ENCODE assay signal across 19 mouse cellular contexts in genomic region chr1:187660963-187661362, GRCm38 (mm10). TPM values are rescaled to one million over a fixed set of nuclear protein-coding genes. Genes with fewer than 3 reads are reported as not detected.
A peak's percentile ranks its signal among the peaks of the same experiment; 100 is the strongest.
DNase-seq lines count a peak whose midpoint lies in the region; ATAC-seq and TF ChIP-seq lines count a peak whose summit lies in the region.
"Had no signal": no experiment of that assay in that cellular context is flagged by ENCODE, and none has a peak within 500 bp of the region (broad histone marks: within the 10 kb centered on the region; RNA-seq: fewer than 3 reads in every experiment).

No protein-coding gene starts in this region.

- H3K36me3 ChIP-seq in forebrain, embryonic 14.5 days (ENCODE audit: control insufficient read depth, insufficient read depth, low read length) = no peaks in the 10 kb centered on the region
- no peaks in the 10 kb centered on the region for H3K36me3 ChIP-seq in forebrain, embryonic 13.5 days (ENCODE audit: poor library complexity, severe bottlenecking)
- H3K36me3 ChIP-seq in kidney, adult 2 months (ENCODE audit: control insufficient read depth, insufficient read depth, low read length) = no peaks in the 10 kb centered on the region
- no peaks in the 10 kb centered on the region for H3K36me3 ChIP-seq in lung, embryonic 16.5 days (ENCODE audit: control insufficient read depth, insufficient read depth, low read length)
- no peaks in the 10 kb centered on the region for H3K36me3 ChIP-seq in limb, embryonic 14.5 days (ENCODE audit: control insufficient read depth, insufficient read depth, low read length)
- H3K36me3 ChIP-seq: embryonic facial prominence, embryonic 15.5 days; forebrain, embryonic 10.5 days; hindbrain, embryonic 10.5 days; liver, embryonic 12.5 days; midbrain, embryonic 10.5 days had no signal

- peaks cover 10% of the 10 kb centered on the region for H3K4me1 ChIP-seq in forebrain, embryonic 14.5 days (ENCODE audit: control insufficient read depth, insufficient read depth, low read length)
- H3K4me1 ChIP-seq in forebrain, embryonic 13.5 days = peaks cover 24% of the 10 kb centered on the region
- H3K4me1 ChIP-seq in kidney, adult 2 months (ENCODE audit: control insufficient read depth, insufficient read depth, low read length) = peaks cover 21% of the 10 kb centered on the region
- peaks cover 22% of the 10 kb centered on the region for H3K4me1 ChIP-seq in lung, embryonic 16.5 days (replicated peaks; ENCODE audit: control insufficient read depth, insufficient read depth, low read length)
- peaks cover 26% of the 10 kb centered on the region for H3K4me1 ChIP-seq in limb, embryonic 14.5 days (ENCODE audit: control insufficient read depth, insufficient read depth, low read length)
- H3K4me1 ChIP-seq: liver, embryonic 12.5 days had no signal

- no peak for TF ChIP-seq POLR2A in kidney, adult 2 months (IDR thresholded peaks at IDR 0.05; ENCODE audit: low read depth, low read length)
- no peak for TF ChIP-seq POLR2A in limb, embryonic 14.5 days (IDR thresholded peaks at IDR 0.05; ENCODE audit: borderline replicate concordance, extremely low read depth, insufficient read depth, insufficient read length)

- 61% methylated on average over 9 of the region's 9 CpGs for WGBS in forebrain, embryonic 14.5 days
- 68% methylated on average over 9 of the region's 9 CpGs for WGBS in forebrain, embryonic 13.5 days
- WGBS in kidney, adult 2 months = 51% methylated on average over 9 of the region's 9 CpGs
- WGBS in lung, embryonic 16.5 days = 24% methylated on average over 9 of the region's 9 CpGs
- 34% methylated on average over 9 of the region's 9 CpGs for WGBS in limb, embryonic 14.5 days

- H3K4me3 ChIP-seq in forebrain, embryonic 14.5 days (ENCODE audit: low read depth, low read length) = no peak overlapping the region
- no peak overlapping the region for H3K4me3 ChIP-seq in forebrain, embryonic 13.5 days
- H3K4me3 ChIP-seq in kidney, adult 2 months (ENCODE audit: insufficient read depth, low read depth, low read length) = no peak overlapping the region
- no peak overlapping the region for H3K4me3 ChIP-seq in lung, embryonic 16.5 days (ENCODE audit: low read length)
- H3K4me3 ChIP-seq in limb, embryonic 14.5 days (replicated peaks; ENCODE audit: low read length) = no peak overlapping the region
- H3K4me3 ChIP-seq: embryonic facial prominence, embryonic 15.5 days; forebrain, embryonic 10.5 days; hindbrain, embryonic 10.5 days; liver, embryonic 12.5 days; midbrain, embryonic 10.5 days had no signal

- no peaks in the 10 kb centered on the region for H3K9me3 ChIP-seq in forebrain, embryonic 14.5 days (replicated peaks; ENCODE audit: control insufficient read depth, low read length)
- no peaks in the 10 kb centered on the region for H3K9me3 ChIP-seq in forebrain, embryonic 13.5 days (replicated peaks)
- no peaks in the 10 kb centered on the region for H3K9me3 ChIP-seq in lung, embryonic 16.5 days (ENCODE audit: control insufficient read depth, low read length)
- no peaks in the 10 kb centered on the region for H3K9me3 ChIP-seq in limb, embryonic 14.5 days (ENCODE audit: control insufficient read depth, low read length)
- H3K9me3 ChIP-seq: embryonic facial prominence, embryonic 15.5 days; forebrain, embryonic 10.5 days; hindbrain, embryonic 10.5 days; liver, embryonic 12.5 days; midbrain, embryonic 10.5 days had no signal

- no peak for ATAC-seq in forebrain, embryonic 14.5 days
- ATAC-seq in forebrain, embryonic 13.5 days = no peak
- peak; percentile 71; the same call in 1 of the 2 replicates for ATAC-seq in lung, embryonic 16.5 days (ENCODE audit: low read depth)
- 0 out of 2 replicates have a peak, but pooled peaks have one; percentile 30 for ATAC-seq in limb, embryonic 14.5 days (ENCODE audit: low FRiP score, low read depth)
- ATAC-seq: inflammation-experienced regulatory T-cells, adult 6 months; liver, embryonic 12.5 days had no signal

- no peak overlapping the region for H3K27ac ChIP-seq in forebrain, embryonic 14.5 days (ENCODE audit: low read depth, low read length)
- no peak overlapping the region for H3K27ac ChIP-seq in forebrain, embryonic 13.5 days
- H3K27ac ChIP-seq in kidney, adult 2 months (ENCODE audit: insufficient read depth, low read depth, low read length) = no peak overlapping the region
- peak overlapping the region; percentile 34; the same call in 1 of the 2 replicates for H3K27ac ChIP-seq in lung, embryonic 16.5 days (ENCODE audit: low read length)
- no peak overlapping the region for H3K27ac ChIP-seq in limb, embryonic 14.5 days (replicated peaks; ENCODE audit: low read depth, low read length)
- H3K27ac ChIP-seq: embryonic facial prominence, embryonic 15.5 days; forebrain, embryonic 10.5 days; liver, embryonic 12.5 days; midbrain, embryonic 10.5 days had no signal

- H3K4me2 ChIP-seq in forebrain, embryonic 14.5 days (ENCODE audit: low read length) = no peak overlapping the region
- no peak overlapping the region for H3K4me2 ChIP-seq in forebrain, embryonic 13.5 days
- 0 out of 2 replicates have a peak overlapping the region, but pooled peaks have one; percentile 21 for H3K4me2 ChIP-seq in lung, embryonic 16.5 days (ENCODE audit: low read depth, low read length)
- H3K4me2 ChIP-seq in limb, embryonic 14.5 days (replicated peaks; ENCODE audit: low read depth, low read length, severe bottlenecking) = no peak overlapping the region
- H3K4me2 ChIP-seq: embryonic facial prominence, embryonic 15.5 days; liver, embryonic 12.5 days had no signal

- peak; percentile 36 for DNase-seq in forebrain, embryonic 14.5 days (ENCODE audit: low spot score)
- DNase-seq in kidney, adult 2 months = peak; percentile 30
- DNase-seq in kidney, adult 11 months = no peak
- no peak for DNase-seq in lung, postnatal 10 days
- DNase-seq in limb, embryonic 14.5 days (ENCODE audit: low spot score) = peak; percentile 45
- DNase-seq: adrenal gland, adult 8-10 months; cerebellum, adult 11-12 months; gastrocnemius, postnatal 10 days; retina, postnatal 1 day; right cerebral cortex, postnatal 4 days; thymus, postnatal 25 days had no signal

- H3K9ac ChIP-seq in forebrain, embryonic 14.5 days (ENCODE audit: low read length) = no peak overlapping the region
- H3K9ac ChIP-seq in forebrain, embryonic 13.5 days = no peak overlapping the region
- no peak overlapping the region for H3K9ac ChIP-seq in lung, embryonic 16.5 days (ENCODE audit: low read length)
- no peak overlapping the region for H3K9ac ChIP-seq in limb, embryonic 14.5 days (ENCODE audit: low read depth, low read length, severe bottlenecking)
- H3K9ac ChIP-seq: embryonic facial prominence, embryonic 15.5 days; liver, embryonic 12.5 days had no signal

- TF ChIP-seq CTCF in kidney, adult 2 months (conservative IDR thresholded peaks at IDR 0.05; ENCODE audit: insufficient read depth, insufficient read length, low read depth, low read length) = no peak

- H3K27me3 ChIP-seq in forebrain, embryonic 14.5 days (replicated peaks; ENCODE audit: control insufficient read depth, insufficient read depth, low read length) = no peaks in the 10 kb centered on the region
- no peaks in the 10 kb centered on the region for H3K27me3 ChIP-seq in forebrain, embryonic 13.5 days
- no peaks in the 10 kb centered on the region for H3K27me3 ChIP-seq in kidney, adult 2 months (replicated peaks; ENCODE audit: control insufficient read depth, insufficient read depth, low read length)
- H3K27me3 ChIP-seq in lung, embryonic 16.5 days (ENCODE audit: control insufficient read depth, insufficient read depth, low read depth, low read length) = no peaks in the 10 kb centered on the region
- no peaks in the 10 kb centered on the region for H3K27me3 ChIP-seq in limb, embryonic 14.5 days (ENCODE audit: control insufficient read depth, insufficient read depth, low read length)
- H3K27me3 ChIP-seq: embryonic facial prominence, embryonic 15.5 days; liver, embryonic 12.5 days had no signal

RNA-seq across cellular contexts. Expression of gene Esrrg, which starts 52.4 kb away (rescaled TPM):
- polyA plus RNA-seq in forebrain, embryonic 14.5 days (2014; fragmentation: Nextera tagmentation; extraction: Ambion mirVana) = 9.8 and 10.0 TPM in 2 replicates
- 9.3 and 9.7 TPM in 2 replicates for polyA plus RNA-seq in forebrain, embryonic 13.5 days (2015; fragmentation: Nextera tagmentation; extraction: Ambion mirVana)
- polyA plus RNA-seq in kidney, adult 2 months (2012; rRNA removed) = 19.5 and 24.2 TPM in 2 replicates
- polyA plus RNA-seq in lung, embryonic 16.5 days (2015; fragmentation: Nextera tagmentation; extraction: Ambion mirVana) = 1.0 and 1.5 TPM in 2 replicates
- 1.1 and 1.3 TPM in 2 replicates for polyA plus RNA-seq in limb, embryonic 14.5 days (2012; rRNA removed)
- polyA plus RNA-seq in limb, embryonic 14.5 days (2014; fragmentation: Nextera tagmentation; extraction: Ambion mirVana) = 1.5 and 1.6 TPM in 2 replicates
- polyA plus RNA-seq: inflammation-experienced regulatory T-cells, adult 6 months had no signal

Comparison
In these comparisons a context has a peak if more than half of its experiments do, and no peak if none do; other contexts are left out.
1. DNase-seq: peak in forebrain, embryonic 14.5 days (single experiment), kidney, adult 2 months (single experiment) and limb, embryonic 14.5 days (single experiment); none in kidney, adult 11 months (single experiment) and lung, postnatal 10 days (single experiment).
2. ATAC-seq: peak in lung, embryonic 16.5 days (single experiment) and limb, embryonic 14.5 days (single experiment); none in forebrain, embryonic 14.5 days (single experiment) and forebrain, embryonic 13.5 days (single experiment).